Mouse (Mus musculus): ENCODE results near the gene Tulp1. TPM values are rescaled to one million over a fixed set of nuclear protein-coding genes. Genes with fewer than 3 reads are reported as not detected.

Gene Tulp1
- polyA plus RNA-seq, 2 experiments, result 5.0 to 6.4 TPM

GRCm38 (mm10) chr17:28305172-28305571, 59.9 kb downstream of the Tulp1 start:
- Histone ChIP-seq H3K9me3 (ENCODE audit: control insufficient read depth, low read length) (no peaks in the 10 kb centered on the region), H3K4me1 (ENCODE audit: control insufficient read depth, insufficient read depth, low read length) (peaks cover 5% of the 10 kb centered on the region), H3K27me3 (ENCODE audit: control insufficient read depth, insufficient read depth, low read length) (no peaks in the 10 kb centered on the region), H3K4me2 (replicated peaks; ENCODE audit: low read depth, low read length, severe bottlenecking) (no peak overlapping the region), H3K27ac (replicated peaks; ENCODE audit: low read depth, low read length) (no peak overlapping the region), H3K9ac (ENCODE audit: low read depth, low read length, severe bottlenecking) (no peak overlapping the region), H3K4me3 (replicated peaks; ENCODE audit: low read length) (no peak overlapping the region), H3K36me3 (ENCODE audit: control insufficient read depth, insufficient read depth, low read length) (no peaks in the 10 kb centered on the region)
- TF ChIP-seq POLR2A (IDR thresholded peaks at IDR 0.05; ENCODE audit: borderline replicate concordance, extremely low read depth, insufficient read depth, insufficient read length), result no peak
- DNase-seq (ENCODE audit: low spot score), result no peak
- no peak for ATAC-seq (ENCODE audit: low FRiP score, low read depth)
- 58% methylated on average over 10 of the region's 10 CpGs for WGBS

Other genes starting within 250 kb of the Tulp1 start
- gene Scube3, start 223.1 kb downstream of the Tulp1 start, polyA plus RNA-seq (2012; rRNA removed), result 31.6 and 38.9 TPM in 2 replicates
- gene Scube3, start 223.1 kb downstream of the Tulp1 start, polyA plus RNA-seq (2014; fragmentation: Nextera tagmentation; extraction: Ambion mirVana), result 10.5 and 11.3 TPM in 2 replicates
- gene Zfp523, start 188.1 kb downstream of the Tulp1 start, polyA plus RNA-seq (2012; rRNA removed), result 79.1 and 97.1 TPM in 2 replicates
- gene Zfp523, start 188.1 kb downstream of the Tulp1 start, polyA plus RNA-seq (2014; fragmentation: Nextera tagmentation; extraction: Ambion mirVana), result 37.5 and 37.7 TPM in 2 replicates
- 14.6 and 15.5 TPM in 2 replicates for gene Def6, start 157.4 kb downstream of the Tulp1 start, polyA plus RNA-seq (2012; rRNA removed)
- 10.0 and 12.7 TPM in 2 replicates for gene Def6, start 157.4 kb downstream of the Tulp1 start, polyA plus RNA-seq (2014; fragmentation: Nextera tagmentation; extraction: Ambion mirVana)
- 29.2 and 37.9 TPM in 2 replicates for gene Ppard, start 132.5 kb downstream of the Tulp1 start, polyA plus RNA-seq (2012; rRNA removed)
- 3.7 and 4.2 TPM in 2 replicates for gene Ppard, start 132.5 kb downstream of the Tulp1 start, polyA plus RNA-seq (2014; fragmentation: Nextera tagmentation; extraction: Ambion mirVana)
- gene Fance, start 51.7 kb downstream of the Tulp1 start, polyA plus RNA-seq (2012; rRNA removed), result 28.3 and 32.4 TPM in 2 replicates
- 30.8 and 36.1 TPM in 2 replicates for gene Fance, start 51.7 kb downstream of the Tulp1 start, polyA plus RNA-seq (2014; fragmentation: Nextera tagmentation; extraction: Ambion mirVana)
- 3,249 and 4,469 TPM in 2 replicates for gene Rpl10a, start 36.8 kb downstream of the Tulp1 start, polyA plus RNA-seq (2012; rRNA removed)
- 810 and 905 TPM in 2 replicates for gene Rpl10a, start 36.8 kb downstream of the Tulp1 start, polyA plus RNA-seq (2014; fragmentation: Nextera tagmentation; extraction: Ambion mirVana)
- 85.6 and 102 TPM in 2 replicates for gene Tead3, start 14.4 kb downstream of the Tulp1 start, polyA plus RNA-seq (2012; rRNA removed)
- 17.4 and 17.9 TPM in 2 replicates for gene Tead3, start 14.4 kb downstream of the Tulp1 start, polyA plus RNA-seq (2014; fragmentation: Nextera tagmentation; extraction: Ambion mirVana)
- 21.4 and 23.3 TPM in 2 replicates for gene Fkbp5, start 152.3 kb upstream of the Tulp1 start, polyA plus RNA-seq (2012; rRNA removed)
- gene Fkbp5, start 152.3 kb upstream of the Tulp1 start, polyA plus RNA-seq (2014; fragmentation: Nextera tagmentation; extraction: Ambion mirVana), result 8.7 and 9.2 TPM in 2 replicates
- gene Armc12, start 165.6 kb upstream of the Tulp1 start, polyA plus RNA-seq (2012; rRNA removed), result 0.04 and 0.05 TPM in 2 replicates
- gene Armc12, start 165.6 kb upstream of the Tulp1 start, polyA plus RNA-seq (2014; fragmentation: Nextera tagmentation; extraction: Ambion mirVana), result not detected in 2 replicates
- 0.18 TPM in 1 of 2 replicates, not detected in the other for gene Clpsl2, start 184.2 kb upstream of the Tulp1 start, polyA plus RNA-seq (2012; rRNA removed)
- not detected in 2 replicates for gene Clpsl2, start 184.2 kb upstream of the Tulp1 start, polyA plus RNA-seq (2014; fragmentation: Nextera tagmentation; extraction: Ambion mirVana)
- 0.15 and 0.59 TPM in 2 replicates for gene Clps, start 195.5 kb upstream of the Tulp1 start, polyA plus RNA-seq (2012; rRNA removed)
- not detected in 2 replicates for gene Clps, start 195.5 kb upstream of the Tulp1 start, polyA plus RNA-seq (2014; fragmentation: Nextera tagmentation; extraction: Ambion mirVana)
- 0.05 TPM in 1 of 2 replicates, not detected in the other for gene Lhfpl5, start 210.4 kb upstream of the Tulp1 start, polyA plus RNA-seq (2012; rRNA removed)
- 0.17 and 0.53 TPM in 2 replicates for gene Lhfpl5, start 210.4 kb upstream of the Tulp1 start, polyA plus RNA-seq (2014; fragmentation: Nextera tagmentation; extraction: Ambion mirVana)

Data from limb, embryonic 14.5 days (tissue).